Mouse (Mus musculus) forebrain, embryonic 10.5 days (tissue): ENCODE data around the gene Soat2. TPM values are rescaled to one million over a fixed set of nuclear protein-coding genes. Genes with fewer than 3 reads are reported as not detected.

Experiments
- DNase-seq: peaks from one replicate; pipeline ENCODE4 v3.0.0-alpha.2; 2017; ENCODE audit warnings: low spot score; ENCODE audit errors: extremely low spot score
- H3K27ac ChIP-seq: fragments of 300-500 bp; sonication (generic); 2 replicates; pipeline ENCODE4 v1.5.1; 2016; ENCODE audit warnings: mild to moderate bottlenecking
- H3K27me3 ChIP-seq: fragments of 300-500 bp; sonication (generic); 2 replicates; pipeline ENCODE4 v1.6.1; 2016; ENCODE audit warnings: mild to moderate bottlenecking; ENCODE audit not compliant: poor library complexity, severe bottlenecking
- H3K36me3 ChIP-seq: fragments of 300-500 bp; sonication (generic); replicated peaks from 2 replicates; pipeline ENCODE4 v1.6.1; 2016; ENCODE audit warnings: mild to moderate bottlenecking, moderate library complexity
- H3K4me1 ChIP-seq: fragments of 300-500 bp; sonication (generic); 2 replicates; pipeline ENCODE4 v1.6.1; 2016
- H3K4me3 ChIP-seq: fragments of 300-500 bp; sonication (generic); 2 replicates; pipeline ENCODE4 v1.5.1; 2016; ENCODE audit warnings: mild to moderate bottlenecking, moderate library complexity
- H3K9me3 ChIP-seq: fragments of 300-500 bp; sonication (generic); 2 replicates; pipeline ENCODE4 v1.6.1; 2016; ENCODE audit warnings: mild to moderate bottlenecking, moderate library complexity
- WGBS: fragments of 180-500 bp; shearing (Covaris S2); methylation state at CpG from one replicate; pipeline ENCODE4 v1.1.7; 2016; 5-methylcytosine and 5-hydroxymethylcytosine counted together
- polyA plus RNA-seq: library from polyadenylated mRNA; unstranded; fragments of >200 nt; fragmentation: Nextera tagmentation; extraction: Ambion mirVana; gene quantifications from 2 replicates; pipeline ENCODE4 v1.2.1, GENCODE M21; 2016

Gene Soat2
- 0.09 TPM in 1 of 2 replicates, not detected in the other for polyA plus RNA-seq

GRCm38 (mm10) chr15:102150301-102151135 is at the start of gene Soat2:
Soat2 (plus strand) TSS chr15:102150526.
- H3K27ac ChIP-seq = peak within 1 kb of the TSS; percentile 59
- H3K4me3 ChIP-seq = peak within 1 kb of the TSS; percentile 26
- WGBS = 58% methylated on average over 20 of the region's 20 CpGs
- H3K4me1 ChIP-seq = peaks cover 28% of the 10 kb centered on the region
- no peaks in the 10 kb centered on the region for H3K36me3 ChIP-seq
- DNase-seq = no peak
- peaks cover 15% of the 10 kb centered on the region for H3K27me3 ChIP-seq
- H3K9me3 ChIP-seq = no peaks in the 10 kb centered on the region

GRCm38 (mm10) chr15:102100996-102101671 is 49.2 kb upstream of the Soat2 start:
- Histone ChIP-seq H3K4me3 (peak overlapping the region; percentile 62), H3K36me3 (peaks cover 26% of the 10 kb centered on the region), H3K27ac (peak overlapping the region; percentile 88), H3K9me3 (no peaks in the 10 kb centered on the region), H3K27me3 (peaks cover 71% of the 10 kb centered on the region), H3K4me1 (peaks cover 91% of the 10 kb centered on the region)
- 25% methylated on average over 10 of the region's 10 CpGs for WGBS
- DNase-seq = no peak

GRCm38 (mm10) chr15:102101672-102102541 is 48.4 kb upstream of the Soat2 start:
- peaks cover 79% of the 10 kb centered on the region for H3K27me3 ChIP-seq
- H3K27ac ChIP-seq = peak overlapping the region; percentile 88
- no peaks in the 10 kb centered on the region for H3K9me3 ChIP-seq
- H3K36me3 ChIP-seq = peaks cover 18% of the 10 kb centered on the region
- WGBS = 32% methylated on average over 11 of the region's 11 CpGs
- H3K4me3 ChIP-seq = peak overlapping the region; percentile 62
- H3K4me1 ChIP-seq = peaks cover 99% of the 10 kb centered on the region
- no peak for DNase-seq

- H3K4me3 ChIP-seq = peak overlapping the region; percentile 42
- peaks cover 100% of the 10 kb centered on the region for H3K4me1 ChIP-seq
- no peak for DNase-seq
- peak overlapping the region; percentile 88 for H3K27ac ChIP-seq
- no peaks in the 10 kb centered on the region for H3K9me3 ChIP-seq
- H3K36me3 ChIP-seq = peaks cover 11% of the 10 kb centered on the region
- 12% methylated on average over 6 of the region's 6 CpGs for WGBS
- peaks cover 86% of the 10 kb centered on the region for H3K27me3 ChIP-seq
These were observed 47.7 kb upstream of the Soat2 start for GRCm38 (mm10) chr15:102102548-102103121.

- peak overlapping the region; percentile 42 for H3K4me3 ChIP-seq
- H3K27ac ChIP-seq = peak overlapping the region; percentile 88
- H3K27me3 ChIP-seq = peaks cover 90% of the 10 kb centered on the region
- H3K9me3 ChIP-seq = no peaks in the 10 kb centered on the region
- DNase-seq = no peak
- WGBS = 5% methylated on average over 14 of the region's 14 CpGs
- peaks cover 100% of the 10 kb centered on the region for H3K4me1 ChIP-seq
- H3K36me3 ChIP-seq = peaks cover 3% of the 10 kb centered on the region
These were observed 46.9 kb upstream of the Soat2 start for GRCm38 (mm10) chr15:102103371-102103946.

- Histone ChIP-seq H3K27me3 (peaks cover 88% of the 10 kb centered on the region), H3K27ac (peak overlapping the region; percentile 88), H3K4me3 (peak overlapping the region; percentile 42), H3K36me3 (no peaks in the 10 kb centered on the region; the same call in 1 of the 2 replicates), H3K4me1 (peaks cover 99% of the 10 kb centered on the region), H3K9me3 (no peaks in the 10 kb centered on the region)
- DNase-seq = no peak
- 21% methylated on average over 12 of the region's 12 CpGs for WGBS
These were observed 46.3 kb upstream of the Soat2 start for GRCm38 (mm10) chr15:102103947-102104555.

- H3K27me3 ChIP-seq = peaks cover 82% of the 10 kb centered on the region
- 64% methylated on average over 5 of the region's 5 CpGs for WGBS
- H3K27ac ChIP-seq = no peak overlapping the region
- H3K4me1 ChIP-seq = peaks cover 91% of the 10 kb centered on the region
- peaks cover 3% of the 10 kb centered on the region; the same call in 1 of the 2 replicates for H3K36me3 ChIP-seq
- H3K9me3 ChIP-seq = no peaks in the 10 kb centered on the region
- DNase-seq = no peak
- no peak overlapping the region for H3K4me3 ChIP-seq
These were observed 45.0 kb upstream of the Soat2 start for GRCm38 (mm10) chr15:102105360-102105759.

GRCm38 (mm10) chr15:102105764-102106730 is 44.3 kb upstream of the Soat2 start:
- DNase-seq = no peak
- Histone ChIP-seq H3K9me3 (no peaks in the 10 kb centered on the region), H3K36me3 (peaks cover 8% of the 10 kb centered on the region), H3K4me3 (peak overlapping the region; percentile 48), H3K27ac (no peak overlapping the region), H3K27me3 (peaks cover 77% of the 10 kb centered on the region), H3K4me1 (peaks cover 84% of the 10 kb centered on the region)
- 28% methylated on average over 18 of the region's 18 CpGs for WGBS

- H3K4me1 ChIP-seq = peaks cover 76% of the 10 kb centered on the region
These were observed 43.4 kb upstream of the Soat2 start for GRCm38 (mm10) chr15:102106754-102107456.

More at GRCm38 (mm10) chr15:102106754-102107456, 43.4 kb upstream of the Soat2 start:
- H3K9me3 ChIP-seq = no peaks in the 10 kb centered on the region
- 7% methylated on average over 38 of the region's 38 CpGs for WGBS
- DNase-seq = no peak
- peaks cover 69% of the 10 kb centered on the region for H3K27me3 ChIP-seq
- H3K27ac ChIP-seq = no peak overlapping the region
- peak overlapping the region; percentile 48 for H3K4me3 ChIP-seq
- H3K36me3 ChIP-seq = peaks cover 17% of the 10 kb centered on the region
